Mouse (Mus musculus) stomach, embryonic 16.5 days (tissue): Measurements from ENCODE around the gene P2ry13. TPM values are rescaled to one million over a fixed set of nuclear protein-coding genes. Genes with fewer than 3 reads are reported as not detected.

Source experiments
- ATAC-seq: fragments of 200-750 bp; cut with Nextera tagmentation; 2 replicates; pipeline ENCODE4 v1.8.0; 2017; ENCODE audit warnings: moderate number of reproducible peaks, moderate TSS enrichment; ENCODE audit not compliant: insufficient read depth, low FRiP score
- H3K27ac ChIP-seq: fragments of 300-500 bp; sonication (generic); 2 replicates; pipeline ENCODE4 v1.5.1; 2014; ENCODE audit warnings: low read length
- H3K27me3 ChIP-seq: fragments of 300-500 bp; sonication (generic); 2 replicates; pipeline ENCODE4 v1.6.1; 2014; ENCODE audit warnings: low read length, control low read depth, mixed read lengths; ENCODE audit not compliant: control insufficient read depth, insufficient read depth
- H3K36me3 ChIP-seq: fragments of 300-500 bp; sonication (generic); 2 replicates; pipeline ENCODE4 v1.6.1; 2014; ENCODE audit warnings: low read length; ENCODE audit not compliant: control insufficient read depth, insufficient read depth
- H3K4me1 ChIP-seq: fragments of 300-500 bp; sonication (generic); 2 replicates; pipeline ENCODE4 v1.6.1; 2014; ENCODE audit warnings: low read length, control low read depth, mixed read lengths; ENCODE audit not compliant: control insufficient read depth, insufficient read depth
- H3K4me2 ChIP-seq: fragments of 300-500 bp; sonication (generic); 2 replicates; pipeline ENCODE4 v1.6.1; 2014; ENCODE audit warnings: low read depth, low read length, mixed read lengths
- H3K4me3 ChIP-seq: fragments of 300-500 bp; sonication (generic); replicated peaks from 2 replicates; pipeline ENCODE4 v1.5.1; 2014; ENCODE audit warnings: mild to moderate bottlenecking, low read length
- H3K9ac ChIP-seq: fragments of 300-500 bp; sonication (generic); 2 replicates; pipeline ENCODE4 v1.6.1; 2014; ENCODE audit warnings: low read length
- H3K9me3 ChIP-seq: fragments of 300-500 bp; sonication (generic); replicated peaks from 2 replicates; pipeline ENCODE4 v1.6.1; 2016; ENCODE audit warnings: low read length, control low read depth; ENCODE audit not compliant: control insufficient read depth
- WGBS: fragments of 180-500 bp; shearing (Covaris S2); extraction: QIAGEN DNeasy Blood & Tissue Kit; methylation state at CpG from one replicate; pipeline ENCODE4 v1.1.7; 2014; 5-methylcytosine and 5-hydroxymethylcytosine counted together
- polyA plus RNA-seq: library from polyadenylated mRNA; unstranded; fragments of >200 nt; fragmentation: Nextera tagmentation; extraction: Ambion mirVana; gene quantifications from 2 replicates; pipeline ENCODE4 v1.2.1, GENCODE M21; 2015

The P2ry13 gene
- polyA plus RNA-seq, 1 experiment from 2014 or later, result 1.9 TPM

- Histone ChIP-seq H3K4me2 (no peak overlapping the region), H3K4me1 (peaks cover 4% of the 10 kb centered on the region; the same call in 1 of the 2 replicates), H3K36me3 (no peaks in the 10 kb centered on the region), H3K4me3 (no peak overlapping the region), H3K9me3 (no peaks in the 10 kb centered on the region), H3K27me3 (no peaks in the 10 kb centered on the region), H3K9ac (no peak overlapping the region), H3K27ac (no peak overlapping the region)
- ATAC-seq, result no peak; the same call in 1 of the 2 replicates
- 48% methylated on average over 11 of the region's 11 CpGs for WGBS
These were observed 5.8 kb downstream of the P2ry13 start for GRCm38 (mm10) chr3:59204719-59205503.

GRCm38 (mm10) chr3:59203802-59204520, 6.7 kb downstream of the P2ry13 start:
- Histone ChIP-seq H3K27ac (peak overlapping the region; percentile 59), H3K9me3 (no peaks in the 10 kb centered on the region), H3K4me1 (peaks cover 4% of the 10 kb centered on the region; the same call in 1 of the 2 replicates), H3K27me3 (no peaks in the 10 kb centered on the region), H3K36me3 (no peaks in the 10 kb centered on the region), H3K9ac (no peak overlapping the region), H3K4me2 (no peak overlapping the region), H3K4me3 (no peak overlapping the region)
- peak; percentile 83 for ATAC-seq
- 61% methylated on average over 8 of the region's 8 CpGs for WGBS

DNA sequence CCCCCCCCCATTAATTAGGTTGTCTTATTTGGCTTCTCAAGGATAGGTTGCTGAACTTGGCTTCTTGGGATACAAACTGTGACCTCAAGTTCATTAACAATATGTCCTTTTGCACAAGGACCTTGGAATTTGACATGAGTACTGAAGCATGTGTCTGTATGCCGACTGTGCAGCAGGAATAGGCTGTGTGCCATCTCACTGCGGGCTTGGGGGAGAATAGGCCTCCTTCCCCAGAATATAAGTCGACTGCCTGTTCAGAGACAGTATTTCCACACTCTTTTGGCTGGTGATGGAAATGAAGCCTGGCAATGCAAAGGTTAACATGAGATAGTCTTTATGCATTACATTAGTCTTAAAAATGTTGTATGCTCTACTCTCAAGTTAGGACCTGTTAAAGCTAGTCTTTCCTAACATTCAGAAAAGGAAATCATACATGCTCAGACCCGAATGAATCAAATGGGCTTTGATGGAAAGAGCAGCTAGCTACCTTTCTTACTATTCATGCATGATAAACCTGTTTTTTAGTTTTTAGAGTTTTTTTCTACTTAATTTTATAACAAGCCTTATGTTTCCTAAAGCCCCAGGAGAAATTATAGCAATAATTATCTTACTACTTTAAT, 13.2 kb downstream of the P2ry13 start:
- Histone ChIP-seq H3K36me3 (no peaks in the 10 kb centered on the region), H3K4me1 (no peaks in the 10 kb centered on the region), H3K9ac (no peak overlapping the region), H3K9me3 (no peaks in the 10 kb centered on the region), H3K4me3 (no peak overlapping the region), H3K27me3 (no peaks in the 10 kb centered on the region), H3K27ac (peak overlapping the region; percentile 53; the same call in 1 of the 2 replicates), H3K4me2 (no peak overlapping the region)
- no peak for ATAC-seq
- 75% methylated on average over 4 of the region's 4 CpGs for WGBS

- H3K9ac ChIP-seq, result peak within 1 kb of the TSS; percentile 39; the same call in 1 of the 2 replicates
- WGBS, result 71% methylated on average over 7 of the region's 7 CpGs
- peak within 1 kb of the TSS; percentile 80 for H3K27ac ChIP-seq
- no peaks in the 10 kb centered on the region for H3K4me1 ChIP-seq
- H3K4me3 ChIP-seq, result peak within 1 kb of the TSS; percentile 30
- ATAC-seq, result no peak
- H3K4me2 ChIP-seq, result no peak within 1 kb of the TSS
- no peaks in the 10 kb centered on the region for H3K9me3 ChIP-seq
- no peaks in the 10 kb centered on the region for H3K27me3 ChIP-seq
- H3K36me3 ChIP-seq, result no peaks in the 10 kb centered on the region
These were observed 15.7 kb downstream of the P2ry13 start, which contains the start of gene Gpr87 for GRCm38 (mm10) chr3:59194938-59195337. Gpr87 (minus strand) TSS chr3:59195104.

DNA sequence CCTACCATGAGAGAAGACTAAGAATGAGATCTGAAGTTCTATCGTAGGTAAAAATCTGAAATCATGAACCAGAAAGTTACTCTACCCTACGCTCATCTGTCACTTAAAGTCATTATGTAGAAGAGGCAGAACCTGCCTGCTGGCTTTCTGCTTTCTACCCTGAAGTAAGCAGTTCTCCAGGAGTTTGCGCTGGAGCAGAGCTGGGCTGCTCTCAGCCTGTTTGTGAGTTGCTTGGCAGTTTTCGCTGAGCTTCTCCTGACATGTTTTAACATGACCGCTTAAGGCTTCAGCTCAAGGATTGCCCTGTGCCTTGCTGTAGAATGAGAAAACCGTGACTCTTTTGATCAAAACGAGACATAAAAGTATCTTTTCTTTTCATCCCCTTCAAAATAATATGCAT, 16.6 kb downstream of the P2ry13 start:
- no peaks in the 10 kb centered on the region for H3K4me1 ChIP-seq
- H3K4me3 ChIP-seq, result peak overlapping the region; percentile 30
- H3K9ac ChIP-seq, result no peak overlapping the region; the same call in 1 of the 2 replicates

DNA sequence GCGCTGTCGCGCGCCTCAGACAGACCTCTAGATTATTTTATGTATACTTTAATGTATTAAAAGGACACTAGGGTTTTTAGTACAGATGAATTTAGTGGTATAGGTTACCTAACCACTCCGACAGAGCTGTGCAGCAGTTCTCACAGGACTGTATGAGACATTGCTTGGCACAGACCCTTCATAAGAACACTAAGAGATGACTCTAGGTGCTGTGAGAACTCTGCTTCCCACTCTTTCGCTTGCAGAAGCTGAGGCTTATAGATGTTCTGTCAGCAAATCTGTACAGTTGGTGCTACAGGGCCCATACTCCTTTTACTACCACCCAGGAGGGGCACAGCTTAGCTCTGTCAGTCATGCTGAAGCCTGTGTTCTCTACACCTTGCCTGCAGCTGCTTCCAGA, 19.0 kb downstream of the P2ry13 start:
- no peak overlapping the region for H3K27ac ChIP-seq
- H3K9me3 ChIP-seq, result no peaks in the 10 kb centered on the region
- WGBS, result 92% methylated on average over 6 of the region's 6 CpGs
- no peaks in the 10 kb centered on the region for H3K27me3 ChIP-seq
- no peaks in the 10 kb centered on the region for H3K36me3 ChIP-seq
- H3K4me1 ChIP-seq, result no peaks in the 10 kb centered on the region
- no peak overlapping the region for H3K4me3 ChIP-seq
- H3K4me2 ChIP-seq, result no peak overlapping the region
- H3K9ac ChIP-seq, result no peak overlapping the region
- ATAC-seq, result no peak

More for the DNA sequence above, 16.6 kb downstream of the P2ry13 start:
- peak overlapping the region; percentile 80 for H3K27ac ChIP-seq
- ATAC-seq, result no peak
- no peaks in the 10 kb centered on the region for H3K9me3 ChIP-seq
- WGBS, result 84% methylated on average over 7 of the region's 7 CpGs
- H3K36me3 ChIP-seq, result no peaks in the 10 kb centered on the region
- no peaks in the 10 kb centered on the region for H3K27me3 ChIP-seq
- no peak overlapping the region for H3K4me2 ChIP-seq

GRCm38 (mm10) chr3:59187336-59187735, 23.3 kb downstream of the P2ry13 start:
- 72% methylated on average over 4 of the region's 4 CpGs for WGBS
- Histone ChIP-seq H3K36me3 (no peaks in the 10 kb centered on the region), H3K4me2 (no peak overlapping the region), H3K9me3 (no peaks in the 10 kb centered on the region), H3K27me3 (no peaks in the 10 kb centered on the region), H3K4me3 (no peak overlapping the region), H3K9ac (no peak overlapping the region), H3K4me1 (no peaks in the 10 kb centered on the region), H3K27ac (no peak overlapping the region)
- no peak for ATAC-seq

- H3K27ac ChIP-seq, result no peak overlapping the region
- no peaks in the 10 kb centered on the region for H3K9me3 ChIP-seq
- H3K9ac ChIP-seq, result no peak overlapping the region
- no peaks in the 10 kb centered on the region for H3K36me3 ChIP-seq
- H3K4me3 ChIP-seq, result no peak overlapping the region
- no peak overlapping the region for H3K4me2 ChIP-seq
- no peaks in the 10 kb centered on the region for H3K27me3 ChIP-seq
- WGBS, result 73% methylated on average over 4 of the region's 4 CpGs
- ATAC-seq, result no peak
- H3K4me1 ChIP-seq, result no peaks in the 10 kb centered on the region
These were observed 25.0 kb downstream of the P2ry13 start for GRCm38 (mm10) chr3:59185662-59186061.

- Histone ChIP-seq H3K27me3 (no peaks in the 10 kb centered on the region), H3K9me3 (no peaks in the 10 kb centered on the region), H3K4me3 (no peak overlapping the region), H3K4me2 (no peak overlapping the region), H3K36me3 (no peaks in the 10 kb centered on the region), H3K27ac (no peak overlapping the region), H3K4me1 (no peaks in the 10 kb centered on the region), H3K9ac (no peak overlapping the region)
- ATAC-seq, result no peak
These were observed 28.6 kb downstream of the P2ry13 start for GRCm38 (mm10) chr3:59182129-59182528.
